Mouse (Mus musculus) liver, embryonic 14.5 days (tissue): Measurements from ENCODE around the gene Lats1.

ENCODE experiments used
- CTCF ChIP-seq: IDR thresholded peaks from 2 replicates; pipeline ENCODE4 v1.5.1; 2016; ENCODE audit warnings: antibody characterized with exemption, low read depth, control low read depth
- EP300 ChIP-seq: IDR thresholded peaks from 2 replicates; pipeline ENCODE4 v1.6.1; 2016; ENCODE audit warnings: antibody characterized with exemption, low read depth

DNA sequence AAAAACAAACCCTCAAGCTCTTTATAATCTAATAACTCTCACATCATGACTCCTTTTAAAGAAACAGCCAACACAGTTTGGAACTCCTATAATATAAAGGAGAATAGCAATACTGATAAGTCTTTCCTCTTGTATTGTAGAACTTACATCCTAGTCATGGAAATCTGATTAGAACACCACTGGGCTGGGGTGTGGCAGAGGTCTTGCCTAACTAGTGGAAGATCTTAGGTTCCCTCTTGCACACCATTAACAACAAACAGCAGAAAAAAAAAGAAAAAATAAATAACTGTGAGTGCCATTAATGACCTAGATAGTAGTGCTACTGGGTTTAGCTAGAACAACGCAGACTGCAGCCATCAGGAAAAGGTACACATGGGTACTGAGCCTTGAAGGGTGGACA lies 16.1 kb upstream of the Lats1 start:
- TF ChIP-seq CTCF = no peak
- no peak for TF ChIP-seq EP300
